Mouse (Mus musculus): Measurements from ENCODE around the gene Plcl1. TPM values are rescaled to one million over a fixed set of nuclear protein-coding genes. Genes with fewer than 3 reads are reported as not detected.

Gene Plcl1
- polyA plus RNA-seq (2015; fragmentation: Nextera tagmentation; extraction: Ambion mirVana): 2.7 and 3.1 TPM in 2 replicates

GRCm38 (mm10) chr1:55405272-55406022 lies at the start of gene Plcl1:
Gene Plcl1 (plus strand): TSS chr1:55405921.

GRCm38 (mm10) chr1:55363044-55363565 lies 42.6 kb upstream of the Plcl1 start, which contains the start of gene Boll:
Gene Boll (minus strand): TSS chr1:55363469.

Other genes starting within 250 kb of the Plcl1 start
- 14.8 and 25.9 TPM in 2 replicates for gene Rftn2, start 179.1 kb upstream of the Plcl1 start, polyA plus RNA-seq (2015; fragmentation: Nextera tagmentation; extraction: Ambion mirVana)
- gene Mars2, start 168.7 kb upstream of the Plcl1 start, polyA plus RNA-seq (2015; fragmentation: Nextera tagmentation; extraction: Ambion mirVana): 1.0 and 1.7 TPM in 2 replicates
- 0.32 and 0.80 TPM in 2 replicates for gene Boll, start 42.5 kb upstream of the Plcl1 start, polyA plus RNA-seq (2015; fragmentation: Nextera tagmentation; extraction: Ambion mirVana)

Data from adrenal gland, postnatal 0 days (tissue).